Mouse (Mus musculus) limb, embryonic 13.5 days (tissue): Measurements from ENCODE around the gene Atrip. TPM values are rescaled to one million over a fixed set of nuclear protein-coding genes. Genes with fewer than 3 reads are reported as not detected.

Source experiments
- ATAC-seq: fragments of 200-750 bp; cut with Nextera tagmentation; 2 replicates; pipeline ENCODE4 v1.8.0; 2017; ENCODE audit warnings: low read depth, moderate number of reproducible peaks, moderate TSS enrichment; ENCODE audit not compliant: low FRiP score
- H3K27ac ChIP-seq: fragments of 300-500 bp; sonication (generic); 2 replicates; pipeline ENCODE4 v1.5.1; 2015; ENCODE audit warnings: inconsistent platforms, mild to moderate bottlenecking, moderate library complexity
- H3K27me3 ChIP-seq: fragments of 300-500 bp; sonication (generic); 2 replicates; pipeline ENCODE4 v1.6.1; 2015; ENCODE audit warnings: mild to moderate bottlenecking, inconsistent platforms
- H3K36me3 ChIP-seq: fragments of 300-500 bp; sonication (generic); 2 replicates; pipeline ENCODE4 v1.6.1; 2015; ENCODE audit warnings: inconsistent platforms, mild to moderate bottlenecking, moderate library complexity
- H3K4me1 ChIP-seq: fragments of 300-500 bp; sonication (generic); 2 replicates; pipeline ENCODE4 v1.6.1; 2015; ENCODE audit warnings: inconsistent platforms
- H3K4me2 ChIP-seq: fragments of 300-500 bp; sonication (generic); replicated peaks from 2 replicates; pipeline ENCODE4 v1.6.1; 2015; ENCODE audit warnings: inconsistent platforms, mild to moderate bottlenecking, moderate library complexity
- H3K4me3 ChIP-seq: fragments of 300-500 bp; sonication (generic); 2 replicates; pipeline ENCODE4 v1.5.1; 2015; ENCODE audit warnings: moderate library complexity, mild to moderate bottlenecking, inconsistent platforms
- H3K9ac ChIP-seq: fragments of 300-500 bp; sonication (generic); 2 replicates; pipeline ENCODE4 v1.6.1; 2015; ENCODE audit warnings: mild to moderate bottlenecking, inconsistent platforms
- H3K9me3 ChIP-seq: fragments of 300-500 bp; sonication (generic); 2 replicates; pipeline ENCODE4 v1.6.1; 2016; ENCODE audit warnings: inconsistent platforms
- WGBS: fragments of 180-500 bp; shearing (Covaris S2); methylation state at CpG from one replicate; pipeline ENCODE4 v1.1.7; 2015; 5-methylcytosine and 5-hydroxymethylcytosine counted together
- polyA plus RNA-seq: library from polyadenylated mRNA; unstranded; fragments of >200 nt; fragmentation: Nextera tagmentation; extraction: Ambion mirVana; gene quantifications from 2 replicates; pipeline ENCODE4 v1.2.1, GENCODE M21; 2015

Gene Atrip
- polyA plus RNA-seq, 1 experiment from 2014 or later: 29.0 TPM

DNA sequence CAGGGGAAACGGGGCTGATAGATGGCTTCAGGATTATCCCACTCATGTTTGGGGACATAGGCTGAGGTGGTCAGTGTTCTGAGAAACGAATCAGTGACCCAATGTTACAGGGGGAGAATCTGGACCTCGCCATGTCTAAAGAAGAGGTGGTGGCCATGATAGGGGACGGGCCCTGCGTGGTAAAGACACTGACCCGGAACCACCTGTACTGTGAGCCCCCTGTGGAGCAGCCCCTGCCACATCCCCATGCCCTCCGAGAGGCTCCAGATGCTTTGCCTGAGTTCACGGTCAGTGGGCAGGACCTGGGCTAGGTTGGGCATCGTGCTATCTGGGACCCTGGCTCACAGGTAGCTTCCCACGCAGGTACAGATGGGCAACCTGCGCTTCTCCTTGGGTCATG is 36.3 kb upstream of the Atrip start:
- Histone ChIP-seq H3K27me3 (no peaks in the 10 kb centered on the region), H3K27ac (no peak overlapping the region), H3K4me3 (no peak overlapping the region), H3K36me3 (peaks cover 99% of the 10 kb centered on the region), H3K9me3 (no peaks in the 10 kb centered on the region), H3K4me2 (no peak overlapping the region), H3K4me1 (peaks cover 16% of the 10 kb centered on the region), H3K9ac (no peak overlapping the region)
- no peak for ATAC-seq
- WGBS: 92% methylated on average over 11 of the region's 11 CpGs

DNA sequence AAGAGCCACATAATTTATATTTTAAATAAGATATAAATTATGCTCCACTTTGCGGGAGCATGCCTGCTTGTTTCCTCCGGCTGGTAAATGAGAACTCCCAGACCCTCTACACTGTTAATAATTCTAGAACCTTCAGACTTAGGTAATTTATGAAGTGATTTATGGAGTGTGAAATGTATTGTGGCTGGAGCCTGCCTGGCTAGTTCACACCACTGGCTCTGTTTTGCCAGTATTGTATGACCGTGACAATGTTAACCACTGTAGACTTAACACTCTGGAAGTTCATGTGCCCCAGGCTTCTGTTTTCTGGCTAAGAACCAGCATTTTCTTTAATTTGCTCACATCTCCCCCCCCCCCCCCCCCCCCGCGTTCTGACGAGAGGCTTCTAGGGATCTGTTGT is 33.4 kb upstream of the Atrip start:
- Histone ChIP-seq H3K9ac (no peak overlapping the region), H3K27ac (no peak overlapping the region), H3K36me3 (peaks cover 99% of the 10 kb centered on the region), H3K4me1 (peaks cover 24% of the 10 kb centered on the region), H3K27me3 (no peaks in the 10 kb centered on the region), H3K4me2 (no peak overlapping the region), H3K9me3 (no peaks in the 10 kb centered on the region), H3K4me3 (no peak overlapping the region)
- 26% methylated on average over 3 of the region's 6 CpGs for WGBS
- no peak for ATAC-seq

DNA sequence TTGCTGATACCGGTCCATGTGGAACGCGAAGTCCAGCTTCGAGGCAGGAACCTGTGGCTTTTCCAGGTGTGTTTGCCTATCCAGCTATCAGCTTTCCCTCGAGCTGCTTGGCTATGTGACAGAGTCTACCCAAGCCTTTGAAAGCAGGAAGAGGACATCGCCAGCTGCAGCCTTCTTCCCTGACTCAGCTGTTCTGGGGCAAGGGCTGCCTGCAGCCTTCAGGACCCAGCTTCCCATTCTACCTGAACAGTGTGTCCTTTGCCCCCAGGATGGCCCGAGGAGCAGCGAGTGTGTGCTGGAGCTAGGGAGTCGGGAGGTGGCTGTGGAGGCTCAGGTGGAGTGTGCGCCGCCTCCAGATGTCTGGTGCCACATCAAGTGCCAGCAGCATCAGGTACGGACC is 31.7 kb upstream of the Atrip start:
- Histone ChIP-seq H3K27me3 (no peaks in the 10 kb centered on the region), H3K4me1 (peaks cover 26% of the 10 kb centered on the region), H3K4me2 (no peak overlapping the region), H3K36me3 (peaks cover 97% of the 10 kb centered on the region), H3K27ac (no peak overlapping the region), H3K9me3 (no peaks in the 10 kb centered on the region), H3K9ac (no peak overlapping the region), H3K4me3 (no peak overlapping the region)
- ATAC-seq: no peak
- 93% methylated on average over 12 of the region's 12 CpGs for WGBS

DNA sequence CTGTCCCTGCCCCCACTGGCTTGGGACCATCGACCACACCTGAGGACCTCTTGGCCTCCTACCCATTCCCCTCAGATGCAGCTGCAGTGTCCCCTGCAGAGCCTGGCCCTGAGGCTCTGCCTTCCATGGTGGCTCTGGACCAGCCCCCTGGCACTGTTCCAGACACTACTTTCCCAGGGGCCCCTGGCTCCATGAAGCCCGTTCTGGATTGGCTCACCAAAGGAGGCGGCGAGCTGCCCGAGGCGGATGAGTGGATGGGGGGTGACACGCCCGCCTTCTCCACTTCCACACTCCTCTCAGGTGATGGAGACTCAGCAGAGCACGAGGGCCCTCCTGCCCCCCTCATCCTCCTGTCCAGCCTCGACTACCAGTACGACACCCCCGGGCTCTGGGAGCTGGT is 31.1 kb upstream of the Atrip start:
- peaks cover 30% of the 10 kb centered on the region for H3K4me1 ChIP-seq
- peaks cover 97% of the 10 kb centered on the region for H3K36me3 ChIP-seq
- no peak overlapping the region for H3K4me3 ChIP-seq
- H3K9ac ChIP-seq: no peak overlapping the region
- no peak for ATAC-seq
- no peaks in the 10 kb centered on the region for H3K9me3 ChIP-seq
- H3K4me2 ChIP-seq: no peak overlapping the region
- no peaks in the 10 kb centered on the region for H3K27me3 ChIP-seq
- 76% methylated on average over 12 of the region's 12 CpGs for WGBS
- no peak overlapping the region for H3K27ac ChIP-seq

DNA sequence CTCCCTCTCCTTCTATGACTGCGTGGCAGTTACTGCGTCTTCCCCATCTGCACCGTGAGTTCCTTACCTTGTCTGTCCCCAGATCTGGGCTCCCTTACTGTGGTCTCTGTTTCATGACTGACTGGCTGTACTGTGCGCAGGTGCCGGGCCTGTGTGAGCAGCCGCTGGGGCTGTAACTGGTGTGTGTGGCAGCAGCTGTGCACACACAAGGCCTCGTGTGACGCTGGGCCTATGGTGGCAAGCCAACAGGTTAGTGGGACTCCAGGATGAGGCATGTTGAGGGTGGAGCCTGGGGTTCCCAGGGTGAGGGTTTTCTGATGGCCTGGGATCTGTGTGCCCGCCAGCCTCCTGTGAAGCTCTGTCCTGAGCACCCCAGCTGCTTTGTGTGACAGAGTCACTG is 30.2 kb upstream of the Atrip start:
- Histone ChIP-seq H3K27me3 (no peaks in the 10 kb centered on the region), H3K4me3 (no peak overlapping the region), H3K27ac (no peak overlapping the region), H3K36me3 (peaks cover 95% of the 10 kb centered on the region), H3K4me1 (peaks cover 39% of the 10 kb centered on the region), H3K4me2 (no peak overlapping the region), H3K9me3 (no peaks in the 10 kb centered on the region), H3K9ac (no peak overlapping the region)
- no peak for ATAC-seq
- WGBS: 93% methylated on average over 9 of the region's 9 CpGs

DNA sequence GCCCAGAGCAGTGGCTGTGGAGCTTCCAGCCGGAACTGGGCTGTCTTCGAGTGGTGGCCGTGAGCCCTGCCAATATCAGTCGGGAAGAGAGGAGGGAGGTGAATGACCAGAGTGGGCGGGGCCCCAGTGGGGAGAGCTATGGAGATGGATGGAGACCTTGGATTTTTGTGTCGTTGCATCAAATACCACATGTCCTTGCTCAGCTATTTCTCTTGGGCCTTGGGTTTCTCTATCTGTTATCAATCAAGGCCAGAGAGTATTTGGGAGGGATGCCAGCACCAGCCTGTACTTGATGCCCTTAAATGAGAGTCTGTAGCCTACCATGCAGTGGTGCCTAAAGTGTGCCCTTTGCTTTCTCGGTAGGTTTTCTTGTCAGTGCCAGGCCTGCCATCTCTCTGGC is 29.3 kb upstream of the Atrip start:
- ATAC-seq: no peak
- H3K9me3 ChIP-seq: no peaks in the 10 kb centered on the region
- H3K4me1 ChIP-seq: peaks cover 48% of the 10 kb centered on the region
- H3K36me3 ChIP-seq: peaks cover 87% of the 10 kb centered on the region
- no peak overlapping the region for H3K4me2 ChIP-seq
- 76% methylated on average over 7 of the region's 7 CpGs for WGBS
- H3K9ac ChIP-seq: no peak overlapping the region
- no peaks in the 10 kb centered on the region for H3K27me3 ChIP-seq
- no peak overlapping the region for H3K4me3 ChIP-seq
- no peak overlapping the region for H3K27ac ChIP-seq

DNA sequence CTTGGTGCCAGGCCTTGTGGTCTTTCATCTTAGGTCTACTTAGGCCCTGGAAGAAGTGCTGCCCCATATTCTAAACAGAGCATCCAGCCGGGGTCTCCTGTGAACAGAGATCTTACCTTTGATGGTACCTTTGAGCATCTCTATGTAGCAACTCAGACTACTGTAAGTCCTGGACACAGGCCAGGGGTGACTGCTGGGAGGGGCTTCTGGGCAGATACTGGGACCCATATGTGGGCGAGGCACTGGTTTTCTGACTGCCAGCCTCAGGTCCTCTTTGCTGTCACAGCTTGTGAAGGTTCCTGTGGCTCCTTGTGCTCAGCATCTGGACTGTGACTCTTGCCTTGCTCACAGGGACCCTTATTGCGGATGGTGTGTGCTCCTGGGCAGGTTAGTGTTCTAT is 28.6 kb upstream of the Atrip start:
- no peaks in the 10 kb centered on the region for H3K27me3 ChIP-seq
- no peak overlapping the region for H3K4me3 ChIP-seq
- H3K9me3 ChIP-seq: no peaks in the 10 kb centered on the region
- WGBS: 90% methylated on average over 3 of the region's 3 CpGs
- no peak overlapping the region for H3K27ac ChIP-seq
- no peak for ATAC-seq
- H3K36me3 ChIP-seq: peaks cover 80% of the 10 kb centered on the region
- H3K9ac ChIP-seq: no peak overlapping the region
- H3K4me1 ChIP-seq: peaks cover 55% of the 10 kb centered on the region
- H3K4me2 ChIP-seq: no peak overlapping the region

DNA sequence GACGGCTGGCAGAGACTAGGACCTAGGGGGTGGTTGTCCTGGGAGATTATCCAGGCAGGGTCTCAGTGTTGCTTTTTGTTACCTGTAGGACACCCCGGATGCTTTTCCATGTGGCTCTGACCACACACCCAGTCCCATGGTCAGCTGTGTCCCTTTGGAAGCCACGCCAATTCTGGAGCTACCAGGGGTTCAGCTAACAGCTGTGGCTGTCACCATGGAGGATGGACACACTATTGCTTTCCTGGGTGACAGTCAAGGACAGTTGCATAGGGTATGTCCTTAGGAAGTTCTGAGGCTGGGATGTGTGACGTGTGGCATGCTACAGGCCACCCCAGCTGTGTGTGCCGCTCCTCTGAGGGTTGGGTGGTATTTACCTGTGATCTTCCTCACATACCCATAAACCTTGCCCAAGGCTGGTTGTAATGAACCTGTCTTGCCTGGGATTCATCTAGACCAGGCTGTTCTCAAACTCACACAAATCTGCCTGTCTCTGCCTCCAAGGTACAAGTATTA is 28.1 kb upstream of the Atrip start:
- H3K4me1 ChIP-seq: peaks cover 56% of the 10 kb centered on the region
- ATAC-seq: no peak
- H3K27me3 ChIP-seq: no peaks in the 10 kb centered on the region
- H3K36me3 ChIP-seq: peaks cover 75% of the 10 kb centered on the region
- H3K4me3 ChIP-seq: no peak overlapping the region
- 90% methylated on average over 5 of the region's 5 CpGs for WGBS
- H3K9me3 ChIP-seq: no peaks in the 10 kb centered on the region
- H3K9ac ChIP-seq: no peak overlapping the region
- no peak overlapping the region for H3K4me2 ChIP-seq
- no peak overlapping the region for H3K27ac ChIP-seq

DNA sequence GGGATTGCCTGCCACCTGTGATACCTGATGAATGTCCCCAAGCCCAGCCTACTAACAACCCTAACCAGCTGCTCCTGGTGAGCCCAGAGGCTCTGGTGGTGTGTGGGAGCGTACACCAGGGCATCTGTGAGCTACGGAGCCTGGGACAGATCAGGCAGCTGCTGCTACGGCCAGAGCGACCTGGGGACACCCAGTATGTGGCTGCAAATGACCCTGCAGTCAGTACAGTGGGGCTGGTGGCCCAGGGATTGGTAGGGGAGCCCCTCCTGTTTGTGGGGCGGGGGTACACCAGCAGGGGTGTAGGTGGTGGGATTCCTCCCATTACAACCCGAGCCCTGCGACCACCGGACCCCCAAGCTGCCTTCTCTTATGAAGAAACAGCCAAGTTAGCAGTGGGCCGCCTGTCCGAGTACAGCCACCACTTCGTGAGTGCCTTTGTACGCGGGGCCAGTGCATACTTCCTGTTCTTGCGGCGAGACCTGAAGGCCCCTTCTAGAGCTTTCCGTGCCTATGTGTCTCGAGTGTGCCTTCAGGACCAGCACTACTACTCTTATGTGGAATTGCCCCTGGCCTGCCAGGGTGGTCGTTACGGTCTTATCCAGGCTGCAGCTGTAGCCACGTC is 26.5 kb upstream of the Atrip start:
- Histone ChIP-seq H3K9me3 (no peaks in the 10 kb centered on the region), H3K27me3 (no peaks in the 10 kb centered on the region), H3K9ac (no peak overlapping the region), H3K36me3 (peaks cover 59% of the 10 kb centered on the region), H3K4me3 (no peak overlapping the region), H3K4me1 (peaks cover 55% of the 10 kb centered on the region), H3K4me2 (no peak overlapping the region), H3K27ac (no peak overlapping the region)
- ATAC-seq: no peak
- WGBS: 85% methylated on average over 20 of the region's 20 CpGs

DNA sequence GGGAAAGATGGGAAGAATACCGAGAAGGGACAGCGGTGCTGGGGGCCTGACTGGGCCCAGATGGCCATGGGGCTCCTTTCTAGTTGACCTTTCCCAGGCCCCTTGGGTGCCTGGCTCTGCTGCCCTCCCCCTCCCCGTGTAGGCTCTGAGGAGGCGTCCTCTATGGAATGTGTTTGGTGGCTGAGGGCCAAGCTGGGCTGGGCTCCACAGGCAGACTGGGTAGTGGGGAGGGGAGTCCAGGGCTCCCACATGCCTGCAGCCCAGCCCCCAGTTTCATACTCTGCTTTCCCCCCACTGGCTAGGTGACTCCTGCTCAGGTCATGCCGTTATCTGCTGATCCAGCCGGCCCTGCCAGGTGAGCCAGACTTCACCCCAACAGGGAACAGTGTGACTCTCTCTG is 25.0 kb upstream of the Atrip start:
- Histone ChIP-seq H3K27me3 (no peaks in the 10 kb centered on the region), H3K4me2 (peak overlapping the region; percentile 87), H3K27ac (peak overlapping the region; percentile 100), H3K36me3 (peaks cover 45% of the 10 kb centered on the region), H3K4me3 (peak overlapping the region; percentile 75), H3K9me3 (no peaks in the 10 kb centered on the region), H3K4me1 (peaks cover 53% of the 10 kb centered on the region), H3K9ac (peak overlapping the region; percentile 59)
- no peak for ATAC-seq
- 49% methylated on average over 6 of the region's 6 CpGs for WGBS

DNA sequence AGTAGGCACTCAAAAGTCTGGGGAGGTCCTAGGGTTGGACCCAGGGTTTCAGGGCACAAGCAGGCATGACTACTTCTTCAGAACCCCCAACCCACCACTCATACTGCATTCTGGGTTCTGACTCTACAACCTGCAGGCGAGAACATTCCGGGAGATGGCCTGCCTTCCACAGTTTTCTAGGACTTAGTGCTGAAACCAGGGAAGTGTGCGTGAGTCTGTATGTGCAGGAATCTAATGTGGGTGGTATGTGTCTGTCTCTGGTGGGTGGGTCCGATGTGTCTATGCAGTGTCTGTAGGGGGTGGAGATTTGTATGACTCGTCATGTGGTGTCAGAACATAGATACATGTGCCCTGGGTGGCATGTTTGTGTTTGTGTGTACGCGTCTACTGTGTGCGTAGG is 24.4 kb upstream of the Atrip start:
- H3K4me1 ChIP-seq: peaks cover 58% of the 10 kb centered on the region
- peaks cover 39% of the 10 kb centered on the region for H3K36me3 ChIP-seq
- H3K4me2 ChIP-seq: peak overlapping the region; percentile 87
- peak overlapping the region; percentile 75 for H3K4me3 ChIP-seq
- peak overlapping the region; percentile 100 for H3K27ac ChIP-seq
- H3K9me3 ChIP-seq: no peaks in the 10 kb centered on the region
- no peaks in the 10 kb centered on the region for H3K27me3 ChIP-seq
- H3K9ac ChIP-seq: peak overlapping the region; percentile 59; the same call in 1 of the 2 replicates
- WGBS: 85% methylated on average over 8 of the region's 8 CpGs
- no peak for ATAC-seq

DNA sequence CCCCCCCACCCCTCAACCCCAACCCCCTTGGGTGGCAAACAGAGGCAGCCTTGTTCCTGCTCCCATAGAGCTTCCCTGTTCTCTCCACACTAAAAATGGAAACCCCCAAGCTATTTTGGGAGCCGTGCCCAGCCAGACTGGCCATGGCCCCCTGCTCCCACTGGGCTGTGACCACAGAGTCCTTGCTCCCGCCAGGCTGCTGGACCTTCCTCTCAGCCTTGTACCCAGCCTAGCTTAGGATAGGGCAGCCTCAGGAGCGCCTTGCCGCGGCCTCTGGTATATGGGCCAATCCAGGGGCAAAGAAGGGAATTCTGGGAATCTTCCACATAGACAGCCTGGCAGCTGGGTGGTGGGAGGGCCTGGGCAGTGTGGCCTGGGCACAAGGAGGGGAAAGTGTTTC is 23.9 kb upstream of the Atrip start:
- ATAC-seq: peak; percentile 3; the same call in 1 of the 2 replicates
- Histone ChIP-seq H3K9ac (peak overlapping the region; percentile 96; the same call in 1 of the 2 replicates), H3K27ac (peak overlapping the region; percentile 100), H3K9me3 (no peaks in the 10 kb centered on the region), H3K4me2 (peak overlapping the region; percentile 87), H3K36me3 (peaks cover 37% of the 10 kb centered on the region), H3K4me1 (peaks cover 62% of the 10 kb centered on the region), H3K27me3 (no peaks in the 10 kb centered on the region), H3K4me3 (peak overlapping the region; percentile 75)
- WGBS: 71% methylated on average over 5 of the region's 5 CpGs

DNA sequence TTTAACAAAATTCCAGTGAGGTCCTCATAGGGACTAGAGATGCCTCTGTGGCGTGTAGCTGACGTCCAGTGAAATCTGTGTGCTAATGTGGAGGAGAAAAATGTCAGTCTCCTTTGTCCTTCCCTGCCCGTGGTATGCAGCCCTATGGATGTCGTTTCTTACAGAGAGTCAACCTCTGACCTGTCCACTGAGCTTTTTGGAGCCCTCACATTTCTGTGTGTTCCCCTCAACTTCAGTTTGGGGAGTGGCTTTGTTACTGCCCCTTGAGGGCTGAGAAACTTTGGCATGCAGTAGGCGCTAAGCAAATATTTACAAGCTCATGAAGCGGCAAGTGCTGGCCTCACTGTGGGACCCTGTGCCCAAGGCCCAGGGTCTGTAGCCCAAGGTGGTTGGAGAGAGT is 23.4 kb upstream of the Atrip start:
- Histone ChIP-seq H3K27me3 (no peaks in the 10 kb centered on the region), H3K4me2 (peak overlapping the region; percentile 87), H3K9me3 (no peaks in the 10 kb centered on the region), H3K4me1 (peaks cover 62% of the 10 kb centered on the region), H3K27ac (peak overlapping the region; percentile 100), H3K36me3 (peaks cover 36% of the 10 kb centered on the region), H3K4me3 (peak overlapping the region; percentile 75), H3K9ac (peak overlapping the region; percentile 96)
- WGBS: 25% methylated on average over 6 of the region's 6 CpGs
- ATAC-seq: no peak
